9 mouse cellular contexts compared by ENCODE assay signal in genomic region chr9:88542816-88543215, GRCm38 (mm10). TPM values are rescaled to one million over a fixed set of nuclear protein-coding genes. Genes with fewer than 3 reads are reported as not detected.
DNase-seq lines count a peak whose midpoint lies in the region; ATAC-seq and TF ChIP-seq lines count a peak whose summit lies in the region.
"Had no signal": no experiment of that assay in that cellular context is flagged by ENCODE, and none has a peak within 500 bp of the region (broad histone marks: within the 10 kb centered on the region; RNA-seq: fewer than 3 reads in every experiment).

No protein-coding gene starts in this region.

- TF ChIP-seq POLR2A in brain, embryonic 14.5 days (IDR thresholded peaks at IDR 0.05; ENCODE audit: borderline replicate concordance, extremely low read depth, insufficient read depth, insufficient read length, poor library complexity, severe bottlenecking) = no peak

- TF ChIP-seq CTCF in brain, embryonic 14.5 days (IDR thresholded peaks at IDR 0.05; ENCODE audit: borderline replicate concordance, extremely low read depth, insufficient read depth, insufficient read length) = peak; percentile 26; the same call in 1 of the 2 replicates

- DNase-seq in adrenal gland, postnatal 14 days = peak; percentile 32
- DNase-seq in adrenal gland, adult 18-20 months (ENCODE audit: low spot score in 2 of 2) = no peak
- DNase-seq in layer of hippocampus, adult 11-12 months (ENCODE audit: low spot score) = peak; percentile 39
- no peak for DNase-seq in layer of hippocampus, postnatal 10 days (ENCODE audit: low spot score in 2 of 2)
- DNase-seq in brain, embryonic 14.5 days (ENCODE audit: low read depth) = peak; percentile 72
- DNase-seq in adrenal gland, adult 2 months = no peak
- DNase-seq in cerebellum, postnatal 25 days = no peak

- ATAC-seq in megakaryocyte, adult 5-6 weeks (ENCODE audit: poor library complexity, severe bottlenecking) = peak; percentile 9; the same call in 1 of the 2 replicates

RNA-seq across cellular contexts. Expression of gene Zfp949, which starts 5.0 kb away (rescaled TPM):
- total RNA-seq in adrenal gland, postnatal 14 days (2021) = 9.1 and 11.7 TPM in 2 replicates
- total RNA-seq in adrenal gland, adult 18-20 months (2021) = 10 to 100 TPM; 10.3 to 11.3 TPM
- total RNA-seq in layer of hippocampus, postnatal 10 days (2021) = 10 to 100 TPM; 19.3 to 20.0 TPM
- 11.0 and 13.9 TPM in 2 replicates for polyA plus RNA-seq in brain, embryonic 14.5 days (2012; rRNA removed)
- 4.3 and 4.6 TPM in 2 replicates for total RNA-seq in megakaryocyte, adult 5-6 weeks (2015)
- 7.2 and 8.9 TPM in 2 replicates for total RNA-seq in megakaryocyte, adult 5-6 weeks (2017)
- 10 to 100 TPM in 1 of 2 experiments, 1 to 10 TPM in 1; 9.1 to 10.9 TPM for total RNA-seq in adrenal gland, adult 2 months (2021)
- 0.95 and 1.4 TPM in 2 replicates for polyA plus RNA-seq in adrenal gland, adult 2 months (2012; rRNA removed)

RNA-seq across cellular contexts. Expression of gene Trim43a, which starts 37.9 kb away (rescaled TPM):
- total RNA-seq in adrenal gland, postnatal 14 days (2021) = 0.30 and 0.64 TPM in 2 replicates
- total RNA-seq in adrenal gland, adult 18-20 months (2021) = under 1 TPM; 0.38 to 0.40 TPM
- 1 to 10 TPM in 1 of 2 experiments, under 1 TPM in 1; 0.71 to 1.3 TPM for total RNA-seq in layer of hippocampus, postnatal 10 days (2021)
- 0.05 and 0.51 TPM in 2 replicates for polyA plus RNA-seq in brain, embryonic 14.5 days (2012; rRNA removed)
- total RNA-seq in megakaryocyte, adult 5-6 weeks (2015) = not detected in 2 replicates
- total RNA-seq in megakaryocyte, adult 5-6 weeks (2017) = not detected in 2 replicates
- total RNA-seq in adrenal gland, adult 2 months (2021) = under 1 TPM; 0.31 to 0.46 TPM
- not detected in 2 replicates for polyA plus RNA-seq in adrenal gland, adult 2 months (2012; rRNA removed)
- polyA plus RNA-seq: limb, embryonic 12.5 days had no signal

Comparison
In these comparisons a context has a peak if more than half of its experiments do, and no peak if none do; other contexts are left out.
1. DNase-seq: peak in adrenal gland, postnatal 14 days (single experiment), layer of hippocampus, adult 11-12 months (single experiment) and brain, embryonic 14.5 days (single experiment); none in adrenal gland, adult 18-20 months (0 of 2), layer of hippocampus, postnatal 10 days (0 of 2), adrenal gland, adult 2 months (single experiment) and cerebellum, postnatal 25 days (0 of 2).